Mouse (Mus musculus) spleen, adult 10 weeks (tissue): Measurements from ENCODE around the gene Apol9a. TPM values are rescaled to one million over a fixed set of nuclear protein-coding genes. Genes with fewer than 3 reads are reported as not detected.

Experiments used
- polyA plus RNA-seq: library from polyadenylated mRNA; stranded (reverse); fragments of 350-450 nt; fragmentation: Illumina TruSeq; extraction: RNeasy Lipid Tissue Mini Kit (QIAGEN cat#74804); gene quantifications from one replicate; pipeline ENCODE4 v1.2.3, GENCODE M21; 2015; ENCODE audit warnings: low replicate concordance; ENCODE audit not compliant: insufficient read depth

Apol9a gene
- polyA plus RNA-seq: 0.23 TPM

GRCm38 (mm10) chr15:77411035-77411434 is at the start of gene Apol9a:
Gene Apol9a (minus strand): TSS chr15:77411135.

GRCm38 (mm10) chr15:77447392-77447791 is 36.5 kb upstream of the Apol9a start, which contains the start of gene Apol7b:
Gene Apol7b (minus strand): TSS chr15:77447492.

GRCm38 (mm10) chr15:77399027-77399426 is 11.9 kb downstream of the Apol9a start, which contains the start of gene Apol7a:
Gene Apol7a (minus strand): TSS chr15:77399110.

Other genes with a start within 250 kb of the Apol9a start
- gene Rbfox2, start 104.1 kb downstream of the Apol9a start, polyA plus RNA-seq: 8.9 TPM
- gene Apol7a, start 12.0 kb downstream of the Apol9a start, polyA plus RNA-seq: not detected
- 0.86 TPM for gene Apol7b, start 36.4 kb upstream of the Apol9a start, polyA plus RNA-seq
- 0.23 TPM for gene Apol10a, start 65.9 kb upstream of the Apol9a start, polyA plus RNA-seq
- 0.37 TPM for gene Apol11a, start 97.1 kb upstream of the Apol9a start, polyA plus RNA-seq
- 121 TPM for gene Apol7c, start 122.2 kb upstream of the Apol9a start, polyA plus RNA-seq
- not detected for gene 1700025B11Rik, start 150.8 kb upstream of the Apol9a start, polyA plus RNA-seq
- 7.3 TPM for gene Apol10b, start 185.0 kb upstream of the Apol9a start, polyA plus RNA-seq
- not detected for gene Gm36245, start 188.1 kb upstream of the Apol9a start, polyA plus RNA-seq
- gene Apol11b, start 232.2 kb upstream of the Apol9a start, polyA plus RNA-seq: 19.8 TPM